Mouse (Mus musculus) cerebellum, postnatal 14 days (tissue): ENCODE measurements around the gene Srm.

ENCODE experiments used
- DNase-seq, 2 experiments: peaks; one replicate each; pipeline ENCODE4 v3.0.0; 2021; ENCODE audit warnings: mixed read lengths in 2 of 2

The Srm gene

GRCm38 (mm10) chr4:148602357-148603120 is 11.2 kb downstream of the Srm start, which contains the start of gene Masp2:
Gene Masp2 (plus strand): TSS chr4:148602554.
- DNase-seq, result no peak

- no peak for DNase-seq
Measured at GRCm38 (mm10) chr4:148603376-148604139, 12.3 kb downstream of the Srm start.

- DNase-seq, result no peak
Measured at GRCm38 (mm10) chr4:148604141-148604540, 12.8 kb downstream of the Srm start.

GRCm38 (mm10) chr4:148604541-148605165 is 13.3 kb downstream of the Srm start:
- peak; percentile 81 to 88 for DNase-seq

GRCm38 (mm10) chr4:148607758-148608157 is 16.5 kb downstream of the Srm start:
- peak; percentile 79 to 93 for DNase-seq

- DNase-seq, result no peak
Measured at GRCm38 (mm10) chr4:148609805-148610204, 18.5 kb downstream of the Srm start.

GRCm38 (mm10) chr4:148610631-148611364 is 19.5 kb downstream of the Srm start:
- DNase-seq, result no peak

GRCm38 (mm10) chr4:148612557-148612956 is 21.3 kb downstream of the Srm start:
- peak in 1 of 2 experiments; percentile 30 for DNase-seq

GRCm38 (mm10) chr4:148613738-148614137 is 22.4 kb downstream of the Srm start:
- DNase-seq, result no peak

- DNase-seq, result no peak
Measured at GRCm38 (mm10) chr4:148619805-148620204, 28.5 kb downstream of the Srm start.

- DNase-seq, result no peak
Measured at GRCm38 (mm10) chr4:148620718-148621117, 29.4 kb downstream of the Srm start.

GRCm38 (mm10) chr4:148622485-148622884 is 31.2 kb downstream of the Srm start:
- DNase-seq, result no peak

GRCm38 (mm10) chr4:148623609-148624008 is 32.3 kb downstream of the Srm start:
- DNase-seq, result no peak

- no peak for DNase-seq
Measured at GRCm38 (mm10) chr4:148625010-148625409, 33.7 kb downstream of the Srm start.

- peak in 1 of 2 experiments; percentile 62 for DNase-seq
Measured at GRCm38 (mm10) chr4:148625756-148626622, 34.7 kb downstream of the Srm start.

- DNase-seq, result peak; percentile 98 to 99
Measured at GRCm38 (mm10) chr4:148626623-148627185, 35.4 kb downstream of the Srm start, which contains the start of gene Tardbp. Gene Tardbp (minus strand): TSS chr4:148627019.

GRCm38 (mm10) chr4:148627246-148627645 is 35.9 kb downstream of the Srm start:
- DNase-seq, result no peak

- DNase-seq, result no peak
Measured at GRCm38 (mm10) chr4:148632013-148632692, 40.9 kb downstream of the Srm start.

- DNase-seq, result no peak
Measured at GRCm38 (mm10) chr4:148633395-148634061, 42.2 kb downstream of the Srm start.

GRCm38 (mm10) chr4:148635309-148635708 is 44.0 kb downstream of the Srm start:
- DNase-seq, result no peak
